Mouse (Mus musculus) brain, embryonic 14.5 days (tissue): Measurements from ENCODE around the gene Nptx2.

Experiments
- CTCF ChIP-seq: fragments of 200-500 bp; IDR thresholded peaks from 2 replicates; pipeline ENCODE4 v1.5.1; 2012; ENCODE audit warnings: inconsistent platforms, mild to moderate bottlenecking, moderate library complexity, borderline replicate concordance; ENCODE audit not compliant: insufficient read depth, insufficient read length; ENCODE audit errors: extremely low read depth
- POLR2A ChIP-seq: fragments of 200-500 bp; IDR thresholded peaks from 2 replicates; pipeline ENCODE4 v1.6.1; 2012; ENCODE audit warnings: mild to moderate bottlenecking, inconsistent platforms, borderline replicate concordance; ENCODE audit not compliant: poor library complexity, insufficient read depth, insufficient read length, severe bottlenecking; ENCODE audit errors: extremely low read depth

- no peak for TF ChIP-seq CTCF
- TF ChIP-seq POLR2A, result no peak
Measured at GRCm38 (mm10) chr5:144557363-144557762, 11.7 kb downstream of the Nptx2 start.
